Mouse (Mus musculus) olfactory bulb, adult 2 months (tissue): ENCODE results near the gene Hacd3.

Experiments
- CTCF ChIP-seq: fragments of 200-500 bp; IDR thresholded peaks from 2 replicates; pipeline ENCODE4 v1.5.1; 2012; ENCODE audit warnings: low read depth, mild to moderate bottlenecking, low read length, moderate library complexity; ENCODE audit not compliant: insufficient read depth
- POLR2A ChIP-seq: fragments of 200-500 bp; IDR thresholded peaks from 2 replicates; pipeline ENCODE4 v1.6.1; 2012; ENCODE audit warnings: mild to moderate bottlenecking, low read depth, low read length, moderate library complexity; ENCODE audit not compliant: insufficient read depth

DNA sequence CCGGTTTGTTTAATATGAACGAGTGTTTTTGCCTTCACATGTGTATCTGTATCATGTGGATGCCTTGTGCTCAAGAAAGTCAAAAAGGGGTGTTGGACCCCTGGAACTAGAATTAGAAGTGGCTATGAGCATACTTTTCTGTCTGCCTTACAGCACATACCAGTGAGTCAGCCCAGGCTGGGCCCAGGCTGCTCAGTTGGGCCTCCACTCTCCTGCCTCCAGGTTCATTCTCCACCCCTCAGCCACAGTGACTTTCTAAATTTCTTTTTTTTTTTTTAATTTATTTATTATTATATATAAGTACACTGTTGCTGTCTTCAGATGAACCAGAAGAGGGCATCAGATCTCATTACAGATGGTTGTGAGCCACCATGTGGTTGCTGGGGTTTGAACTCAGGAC lies 81.7 kb downstream of the Hacd3 start:
- no peak for TF ChIP-seq CTCF
- no peak for TF ChIP-seq POLR2A
